Mouse (Mus musculus): ENCODE data around the gene Mybl2. TPM values are rescaled to one million over a fixed set of nuclear protein-coding genes. Genes with fewer than 3 reads are reported as not detected.

Mybl2 gene
- total and polyA plus RNA-seq, 3 experiments: 60.8 to 145 TPM; not detected in 1

- peak; percentile 16 for DNase-seq (ENCODE audit: low read depth, low spot score)
- H3K79me2 ChIP-seq (ENCODE audit: control insufficient read depth, insufficient read depth, low read length, poor library complexity): no peaks in the 10 kb centered on the region
- no peak overlapping the region for H3K4me3 ChIP-seq (ENCODE audit: control insufficient read depth in 1 of 2, insufficient read depth in 1 of 2, low read depth in 2 of 2, low read length in 2 of 2)
- H3K9me3 ChIP-seq (replicated peaks; ENCODE audit: insufficient read depth, low read length): no peaks in the 10 kb centered on the region
- no peak overlapping the region for H3K27ac ChIP-seq (ENCODE audit: control insufficient read depth, low read depth, low read length)
- TF ChIP-seq MEF2A (IDR thresholded peaks at IDR 0.05; ENCODE audit: extremely low read depth, insufficient replicate concordance, low read depth, low read length, poor library complexity, severe bottlenecking): no peak
- TF ChIP-seq USF1 (IDR thresholded peaks at IDR 0.05; ENCODE audit: low read depth, low read length): no peak
- TF ChIP-seq MAX (IDR thresholded peaks at IDR 0.05; ENCODE audit: low read length): no peak
- TF ChIP-seq TAL1 (IDR thresholded peaks at IDR 0.05; ENCODE audit: low read length): no peak
- no peak for TF ChIP-seq CTCF (IDR thresholded peaks at IDR 0.05 in 2 of 3, conservative IDR thresholded peaks at IDR 0.05 in 1 of 3; ENCODE audit: control insufficient read depth in 1 of 3, insufficient read depth in 1 of 3, low read depth in 2 of 3, low read length in 3 of 3, poor library complexity in 1 of 3, severe bottlenecking in 1 of 3)
- no peak for TF ChIP-seq JUND (IDR thresholded peaks at IDR 0.05; ENCODE audit: low read depth, low read length)
- no peak for TF ChIP-seq POLR2A (IDR thresholded peaks at IDR 0.05; ENCODE audit: control insufficient read depth in 1 of 2, insufficient read depth in 1 of 2, low read depth in 1 of 2, low read length in 2 of 2, poor library complexity in 1 of 2)
- no peak for TF ChIP-seq ZNF384 (IDR thresholded peaks at IDR 0.05; ENCODE audit: low read depth, low read length)
- TF ChIP-seq SMC3 (IDR thresholded peaks at IDR 0.05; ENCODE audit: low read depth, low read length): no peak
- no peak for TF ChIP-seq RCOR1 (IDR thresholded peaks at IDR 0.05; ENCODE audit: low read depth, low read length)
- no peak for TF ChIP-seq ZKSCAN1 (IDR thresholded peaks at IDR 0.05; ENCODE audit: low read depth, low read length)
- TF ChIP-seq SIN3A (IDR thresholded peaks at IDR 0.05; ENCODE audit: low read length): no peak
- TF ChIP-seq USF2 (IDR thresholded peaks at IDR 0.05; ENCODE audit: borderline replicate concordance in 1 of 2, insufficient read depth in 1 of 2, low read depth in 1 of 2, low read length in 2 of 2): no peak
- no peak for TF ChIP-seq ZMIZ1 (IDR thresholded peaks at IDR 0.05; ENCODE audit: low read depth, low read length)
- TF ChIP-seq HCFC1 (IDR thresholded peaks at IDR 0.05; ENCODE audit: low read depth, low read length): no peak
- TF ChIP-seq MYC (IDR thresholded peaks at IDR 0.05; ENCODE audit: low read depth, low read length): no peak
- no peak for TF ChIP-seq MXI1 (IDR thresholded peaks at IDR 0.05; ENCODE audit: low read depth, low read length)
- TF ChIP-seq E2F4 (IDR thresholded peaks at IDR 0.05; ENCODE audit: borderline replicate concordance, low read depth, low read length): no peak
- no peak for TF ChIP-seq GABPA (IDR thresholded peaks at IDR 0.05; ENCODE audit: low read depth, low read length)
- no peaks in the 10 kb centered on the region for H3K27me3 ChIP-seq (ENCODE audit: control insufficient read depth in 1 of 2, insufficient read depth in 2 of 2, low read length in 2 of 2)
- peaks cover 0 to 10% of the 10 kb centered on the region in 2 experiments; a peak in 2 of 4 replicates for H3K36me3 ChIP-seq (ENCODE audit: control insufficient read depth in 1 of 2, insufficient read depth in 2 of 2, low read length in 2 of 2)
- H3K9ac ChIP-seq (ENCODE audit: control insufficient read depth, low read depth, low read length, poor library complexity, severe bottlenecking): no peak overlapping the region
- no peaks in the 10 kb centered on the region for H3K4me1 ChIP-seq (ENCODE audit: control insufficient read depth in 1 of 2, insufficient read depth in 2 of 2, low read length in 2 of 2)
These were observed 14.5 kb upstream of the Mybl2 start for GRCm38 (mm10) chr2:163039940-163040339.

GRCm38 (mm10) chr2:163048125-163048524 lies 6.4 kb upstream of the Mybl2 start:
- Histone ChIP-seq H3K36me3 (ENCODE audit: control insufficient read depth in 1 of 2, insufficient read depth in 2 of 2, low read length in 2 of 2) (peaks cover 0 to 3% of the 10 kb centered on the region in 2 experiments; a peak in 1 of 4 replicates), H3K27ac (ENCODE audit: control insufficient read depth, low read depth, low read length) (no peak overlapping the region), H3K4me1 (ENCODE audit: control insufficient read depth in 1 of 2, insufficient read depth in 2 of 2, low read length in 2 of 2) (no peaks in the 10 kb centered on the region), H3K27me3 (ENCODE audit: control insufficient read depth in 1 of 2, insufficient read depth in 2 of 2, low read length in 2 of 2) (no peaks in the 10 kb centered on the region), H3K79me2 (ENCODE audit: control insufficient read depth, insufficient read depth, low read length, poor library complexity) (no peaks in the 10 kb centered on the region), H3K9me3 (replicated peaks; ENCODE audit: insufficient read depth, low read length) (no peaks in the 10 kb centered on the region), H3K9ac (ENCODE audit: control insufficient read depth, low read depth, low read length, poor library complexity, severe bottlenecking) (no peak overlapping the region), H3K4me3 (ENCODE audit: control insufficient read depth in 1 of 2, insufficient read depth in 1 of 2, low read depth in 2 of 2, low read length in 2 of 2) (no peak overlapping the region)
- TF ChIP-seq RCOR1 (IDR thresholded peaks at IDR 0.05; ENCODE audit: low read depth, low read length) (no peak), NELFE (IDR thresholded peaks at IDR 0.05; ENCODE audit: low read depth, low read length) (no peak), CTCF (IDR thresholded peaks at IDR 0.05 in 2 of 3, conservative IDR thresholded peaks at IDR 0.05 in 1 of 3; ENCODE audit: control insufficient read depth in 1 of 3, insufficient read depth in 1 of 3, low read depth in 2 of 3, low read length in 3 of 3, poor library complexity in 1 of 3, severe bottlenecking in 1 of 3) (peak; percentile 48 to 86 (median 68)), MXI1 (IDR thresholded peaks at IDR 0.05; ENCODE audit: low read depth, low read length) (no peak), MYC (IDR thresholded peaks at IDR 0.05; ENCODE audit: low read depth, low read length) (0 out of 2 replicates have a peak, but pooled peaks have one; percentile 45), ZC3H11A (IDR thresholded peaks at IDR 0.05; ENCODE audit: low read depth, low read length) (no peak), SMC3 (IDR thresholded peaks at IDR 0.05; ENCODE audit: low read depth, low read length) (peak; percentile 24; the same call in 1 of the 2 replicates), RAD21 (IDR thresholded peaks at IDR 0.05; ENCODE audit: low read depth, low read length) (peak; percentile 15), POLR2AphosphoS5 (IDR thresholded peaks at IDR 0.05; ENCODE audit: borderline replicate concordance, low read depth, low read length) (no peak)
- DNase-seq (ENCODE audit: low read depth, low spot score): peak; percentile 68

Data from MEL (cell line).